Mouse (Mus musculus): Measurements from ENCODE around the gene Pard3. TPM values are rescaled to one million over a fixed set of nuclear protein-coding genes. Genes with fewer than 3 reads are reported as not detected.

Gene Pard3
- polyA plus RNA-seq, 1 experiment = 58.8 TPM

- no peak for TF ChIP-seq CTCF (IDR thresholded peaks at IDR 0.05; ENCODE audit: insufficient read depth, low read length)
- TF ChIP-seq POLR2A (IDR thresholded peaks at IDR 0.05; ENCODE audit: borderline replicate concordance, extremely low read depth, low read depth, low read length) = no peak
- no peak for DNase-seq
- Histone ChIP-seq H3K4me3 (replicated peaks; ENCODE audit: extremely low read depth, low read depth, low read length) (no peak overlapping the region), H3K4me1 (ENCODE audit: control insufficient read depth, insufficient read depth, low read length) (no peaks in the 10 kb centered on the region)
- 93% methylated on average over 4 of the region's 4 CpGs for WGBS
Measured at GRCm38 (mm10) chr8:127576657-127577056, 513.0 kb downstream of the Pard3 start.

GRCm38 (mm10) chr8:127577656-127578055 lies 514.0 kb downstream of the Pard3 start:
- Histone ChIP-seq H3K4me3 (replicated peaks; ENCODE audit: extremely low read depth, low read depth, low read length) (no peak overlapping the region), H3K4me1 (ENCODE audit: control insufficient read depth, insufficient read depth, low read length) (no peaks in the 10 kb centered on the region)
- DNase-seq = no peak
- WGBS = 79% methylated on average over 6 of the region's 6 CpGs
- no peak for TF ChIP-seq POLR2A (IDR thresholded peaks at IDR 0.05; ENCODE audit: borderline replicate concordance, extremely low read depth, low read depth, low read length)
- no peak for TF ChIP-seq CTCF (IDR thresholded peaks at IDR 0.05; ENCODE audit: insufficient read depth, low read length)

- WGBS = 91% methylated on average over 9 of the region's 9 CpGs
- Histone ChIP-seq H3K4me1 (ENCODE audit: control insufficient read depth, insufficient read depth, low read length) (no peaks in the 10 kb centered on the region; the same call in 1 of the 2 replicates), H3K4me3 (replicated peaks; ENCODE audit: extremely low read depth, low read depth, low read length) (no peak overlapping the region)
- no peak for DNase-seq
- TF ChIP-seq CTCF (IDR thresholded peaks at IDR 0.05; ENCODE audit: insufficient read depth, low read length) (no peak), POLR2A (IDR thresholded peaks at IDR 0.05; ENCODE audit: borderline replicate concordance, extremely low read depth, low read depth, low read length) (no peak)
Measured at GRCm38 (mm10) chr8:127579436-127579835, 515.7 kb downstream of the Pard3 start.

- Histone ChIP-seq H3K4me1 (ENCODE audit: control insufficient read depth, insufficient read depth, low read length) (no peaks in the 10 kb centered on the region; the same call in 1 of the 2 replicates), H3K4me3 (replicated peaks; ENCODE audit: extremely low read depth, low read depth, low read length) (no peak overlapping the region)
- WGBS = 60% methylated on average over 2 of the region's 2 CpGs
- TF ChIP-seq CTCF (IDR thresholded peaks at IDR 0.05; ENCODE audit: insufficient read depth, low read length) (no peak), POLR2A (IDR thresholded peaks at IDR 0.05; ENCODE audit: borderline replicate concordance, extremely low read depth, low read depth, low read length) (no peak)
- DNase-seq = no peak
Measured at GRCm38 (mm10) chr8:127583429-127583828, 519.7 kb downstream of the Pard3 start.

- TF ChIP-seq POLR2A (IDR thresholded peaks at IDR 0.05; ENCODE audit: borderline replicate concordance, extremely low read depth, low read depth, low read length) (no peak), CTCF (IDR thresholded peaks at IDR 0.05; ENCODE audit: insufficient read depth, low read length) (no peak)
- no peak for DNase-seq
- Histone ChIP-seq H3K4me3 (replicated peaks; ENCODE audit: extremely low read depth, low read depth, low read length) (no peak overlapping the region), H3K4me1 (ENCODE audit: control insufficient read depth, insufficient read depth, low read length) (peaks cover 3% of the 10 kb centered on the region; the same call in 1 of the 2 replicates)
- 91% methylated on average over 8 of the region's 8 CpGs for WGBS
Measured at GRCm38 (mm10) chr8:127585618-127586017, 521.9 kb downstream of the Pard3 start.

GRCm38 (mm10) chr8:127586681-127587080 lies 523.0 kb downstream of the Pard3 start:
- TF ChIP-seq POLR2A (IDR thresholded peaks at IDR 0.05; ENCODE audit: borderline replicate concordance, extremely low read depth, low read depth, low read length) (no peak), CTCF (IDR thresholded peaks at IDR 0.05; ENCODE audit: insufficient read depth, low read length) (no peak)
- no peak for DNase-seq
- Histone ChIP-seq H3K4me3 (replicated peaks; ENCODE audit: extremely low read depth, low read depth, low read length) (no peak overlapping the region), H3K4me1 (ENCODE audit: control insufficient read depth, insufficient read depth, low read length) (peaks cover 3% of the 10 kb centered on the region; the same call in 1 of the 2 replicates)
- 68% methylated on average over 5 of the region's 5 CpGs for WGBS

- H3K4me1 ChIP-seq (ENCODE audit: control insufficient read depth, insufficient read depth, low read length) = peaks cover 3% of the 10 kb centered on the region; the same call in 1 of the 2 replicates
- peak; percentile 62 for TF ChIP-seq CTCF (IDR thresholded peaks at IDR 0.05; ENCODE audit: insufficient read depth, low read length)
- no peak for TF ChIP-seq POLR2A (IDR thresholded peaks at IDR 0.05; ENCODE audit: borderline replicate concordance, extremely low read depth, low read depth, low read length)
- no peak overlapping the region for H3K4me3 ChIP-seq (replicated peaks; ENCODE audit: extremely low read depth, low read depth, low read length)
- WGBS = 88% methylated on average over 4 of the region's 4 CpGs
- DNase-seq = peak; percentile 48
Measured at GRCm38 (mm10) chr8:127588313-127588712, 524.6 kb downstream of the Pard3 start.

GRCm38 (mm10) chr8:127589291-127589690 lies 525.6 kb downstream of the Pard3 start:
- peak; percentile 62 for DNase-seq
- TF ChIP-seq POLR2A (IDR thresholded peaks at IDR 0.05; ENCODE audit: borderline replicate concordance, extremely low read depth, low read depth, low read length) = no peak
- peak; percentile 76 for TF ChIP-seq CTCF (IDR thresholded peaks at IDR 0.05; ENCODE audit: insufficient read depth, low read length)
- H3K4me3 ChIP-seq (replicated peaks; ENCODE audit: extremely low read depth, low read depth, low read length) = no peak overlapping the region
- 0 out of 2 replicates have a peak, but pooled peaks cover 3% of the 10 kb centered on the region for H3K4me1 ChIP-seq (ENCODE audit: control insufficient read depth, insufficient read depth, low read length)
- 32% methylated on average over 4 of the region's 4 CpGs for WGBS

- Histone ChIP-seq H3K4me3 (replicated peaks; ENCODE audit: extremely low read depth, low read depth, low read length) (no peak overlapping the region), H3K4me1 (ENCODE audit: control insufficient read depth, insufficient read depth, low read length) (0 out of 2 replicates have a peak, but pooled peaks cover 3% of the 10 kb centered on the region)
- 96% methylated on average over 5 of the region's 5 CpGs for WGBS
- no peak for DNase-seq
- TF ChIP-seq CTCF (IDR thresholded peaks at IDR 0.05; ENCODE audit: insufficient read depth, low read length) (no peak), POLR2A (IDR thresholded peaks at IDR 0.05; ENCODE audit: borderline replicate concordance, extremely low read depth, low read depth, low read length) (no peak)
Measured at GRCm38 (mm10) chr8:127590674-127591186, 527.0 kb downstream of the Pard3 start.

All from lung, adult 2 months (tissue).